Mouse (Mus musculus) kidney, embryonic 15.5 days (tissue): ENCODE data around the gene Ssrp1. TPM values are rescaled to one million over a fixed set of nuclear protein-coding genes. Genes with fewer than 3 reads are reported as not detected.

Source experiments
- ATAC-seq: fragments of 200-750 bp; cut with Nextera tagmentation; replicated peaks from 2 replicates; pipeline ENCODE4 v1.8.0; 2017; ENCODE audit warnings: moderate TSS enrichment; ENCODE audit not compliant: low FRiP score
- H3K27ac ChIP-seq: fragments of 300-500 bp; sonication (generic); 2 replicates; pipeline ENCODE4 v1.5.1; 2015; ENCODE audit warnings: mild to moderate bottlenecking, inconsistent platforms
- H3K27me3 ChIP-seq: fragments of 300-500 bp; sonication (generic); 2 replicates; pipeline ENCODE4 v1.6.1; 2015; ENCODE audit warnings: inconsistent platforms
- H3K36me3 ChIP-seq: fragments of 300-500 bp; sonication (generic); 2 replicates; pipeline ENCODE4 v1.6.1; 2015; ENCODE audit warnings: inconsistent platforms
- H3K4me1 ChIP-seq: fragments of 300-500 bp; sonication (generic); 2 replicates; pipeline ENCODE4 v1.6.1; 2015; ENCODE audit warnings: inconsistent platforms
- H3K4me2 ChIP-seq: fragments of 300-500 bp; sonication (generic); 2 replicates; pipeline ENCODE4 v1.6.1; 2015; ENCODE audit warnings: moderate library complexity, mild to moderate bottlenecking, inconsistent platforms
- H3K4me3 ChIP-seq: fragments of 300-500 bp; sonication (generic); replicated peaks from 2 replicates; pipeline ENCODE4 v1.5.1; 2015; ENCODE audit warnings: mild to moderate bottlenecking, inconsistent platforms
- H3K9ac ChIP-seq: fragments of 300-500 bp; sonication (generic); 2 replicates; pipeline ENCODE4 v1.6.1; 2015; ENCODE audit warnings: mild to moderate bottlenecking, inconsistent platforms
- H3K9me3 ChIP-seq: fragments of 300-500 bp; sonication (generic); replicated peaks from 2 replicates; pipeline ENCODE4 v1.6.1; 2016; ENCODE audit warnings: inconsistent platforms
- WGBS: fragments of 180-500 bp; shearing (Covaris S2); methylation state at CpG from one replicate; pipeline ENCODE4 v1.1.7; 2015; ENCODE audit warnings: mixed read lengths; 5-methylcytosine and 5-hydroxymethylcytosine counted together
- polyA plus RNA-seq: library from polyadenylated mRNA; unstranded; fragments of >200 nt; fragmentation: Nextera tagmentation; extraction: Ambion mirVana; gene quantifications from 2 replicates; pipeline ENCODE4 v1.2.1, GENCODE M21; 2015

Ssrp1 gene
- polyA plus RNA-seq = 299 and 307 TPM in 2 replicates

DNA sequence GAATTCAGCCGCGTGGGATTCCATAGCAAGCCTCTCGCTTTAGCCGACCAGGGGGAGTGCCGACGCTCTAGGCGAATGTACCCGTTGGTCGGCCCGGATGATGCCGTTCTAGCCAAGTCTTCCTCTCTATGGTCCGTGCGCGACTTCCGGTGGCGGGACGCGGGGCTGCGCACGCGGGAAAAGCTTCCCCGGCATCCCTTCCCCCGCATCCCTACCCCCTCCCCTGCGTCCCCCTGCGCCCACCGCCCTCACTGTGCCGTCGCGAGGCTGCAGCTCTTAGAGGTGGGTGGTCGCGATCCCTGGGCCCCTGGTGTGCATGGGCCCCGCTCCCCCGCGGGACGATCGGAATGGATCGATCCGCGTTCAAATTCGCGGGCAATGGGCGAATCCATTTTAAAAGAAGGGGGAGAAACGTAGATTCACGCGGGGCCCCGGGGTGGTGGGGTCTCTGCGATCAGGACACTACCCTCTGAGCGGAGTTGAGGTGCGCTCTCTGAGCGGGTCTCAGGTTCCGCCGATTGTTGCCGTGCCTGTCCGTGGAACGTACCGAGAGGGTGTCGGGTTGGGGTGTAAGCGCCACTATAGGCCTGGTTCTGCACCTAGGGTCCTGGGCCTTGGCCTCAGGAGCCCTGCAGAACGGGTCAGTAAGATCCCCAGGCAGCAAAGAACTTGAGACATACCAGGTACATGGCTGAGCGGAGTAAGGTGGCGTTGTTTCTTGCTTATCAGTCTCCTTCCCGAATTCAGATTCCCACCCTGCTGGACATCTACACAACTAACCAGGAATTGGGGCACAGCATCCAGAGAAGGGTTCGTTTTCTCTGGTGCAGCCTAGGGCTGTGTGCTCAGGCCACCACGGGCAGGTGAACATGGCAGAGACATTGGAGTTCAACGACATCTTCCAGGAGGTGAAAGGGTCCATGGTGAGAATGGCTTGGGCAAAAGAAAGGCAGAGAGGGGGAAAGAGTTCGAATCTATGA is at the start of gene Ssrp1, which contains the start of gene P2rx3:
Ssrp1 (plus strand) TSS at position 188 of the 980 bp plus-strand sequence.
P2rx3 (minus strand) TSS at position 416 of the 980 bp plus-strand sequence.
- Histone ChIP-seq H3K4me1 (peaks cover 14% of the 10 kb centered on the region), H3K27ac (peak within 1 kb of the TSS; percentile 84), H3K4me2 (peak within 1 kb of the TSS; percentile 72), H3K9ac (peak within 1 kb of the TSS; percentile 95), H3K36me3 (peaks cover 32% of the 10 kb centered on the region), H3K9me3 (no peaks in the 10 kb centered on the region), H3K27me3 (0 out of 2 replicates have a peak, but pooled peaks cover 3% of the 10 kb centered on the region), H3K4me3 (peak within 1 kb of the TSS; percentile 84)
- WGBS = under 1% methylated on average over 66 of the region's 66 CpGs
- ATAC-seq = peak; percentile 96

- no peaks in the 10 kb centered on the region for H3K9me3 ChIP-seq
- H3K9ac ChIP-seq = no peak within 1 kb of the TSS
- H3K4me3 ChIP-seq = no peak within 1 kb of the TSS
- no peaks in the 10 kb centered on the region for H3K4me1 ChIP-seq
- H3K36me3 ChIP-seq = no peaks in the 10 kb centered on the region
- no peaks in the 10 kb centered on the region for H3K27me3 ChIP-seq
- no peak within 1 kb of the TSS for H3K4me2 ChIP-seq
- ATAC-seq = no peak
- WGBS = 73% methylated on average over 1 of the region's 1 CpGs
- no peak within 1 kb of the TSS for H3K27ac ChIP-seq
Observed at GRCm38 (mm10) chr2:84987930-84988329, 49.1 kb upstream of the Ssrp1 start, which contains the start of gene Prg3. Gene Prg3 (plus strand): TSS chr2:84988215.

DNA sequence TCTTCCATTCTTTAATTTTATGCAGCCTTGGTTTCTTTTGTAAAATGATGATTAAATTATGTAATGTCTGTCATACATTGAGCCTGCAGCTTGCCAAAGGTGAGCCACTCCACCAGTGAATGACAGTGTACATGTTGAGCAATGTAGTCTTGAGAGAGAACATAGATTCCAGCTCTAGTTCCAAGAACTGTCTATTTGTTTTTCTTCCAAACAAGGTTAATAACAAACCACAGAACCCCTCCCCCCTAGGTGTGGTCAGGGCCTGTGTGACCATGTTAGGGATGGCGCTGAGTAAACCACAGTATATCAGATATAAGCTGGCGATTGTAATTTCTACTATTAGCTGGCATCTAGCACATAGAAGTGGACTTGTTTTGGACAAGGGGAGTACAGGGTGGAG is 40.7 kb upstream of the Ssrp1 start:
- H3K4me2 ChIP-seq = no peak overlapping the region
- H3K36me3 ChIP-seq = no peaks in the 10 kb centered on the region
- WGBS = 92% methylated on average over 2 of the region's 2 CpGs
- H3K27ac ChIP-seq = no peak overlapping the region
- ATAC-seq = no peak
- H3K4me1 ChIP-seq = no peaks in the 10 kb centered on the region
- H3K9me3 ChIP-seq = no peaks in the 10 kb centered on the region
- no peaks in the 10 kb centered on the region for H3K27me3 ChIP-seq
- no peak overlapping the region for H3K4me3 ChIP-seq
- H3K9ac ChIP-seq = no peak overlapping the region

DNA sequence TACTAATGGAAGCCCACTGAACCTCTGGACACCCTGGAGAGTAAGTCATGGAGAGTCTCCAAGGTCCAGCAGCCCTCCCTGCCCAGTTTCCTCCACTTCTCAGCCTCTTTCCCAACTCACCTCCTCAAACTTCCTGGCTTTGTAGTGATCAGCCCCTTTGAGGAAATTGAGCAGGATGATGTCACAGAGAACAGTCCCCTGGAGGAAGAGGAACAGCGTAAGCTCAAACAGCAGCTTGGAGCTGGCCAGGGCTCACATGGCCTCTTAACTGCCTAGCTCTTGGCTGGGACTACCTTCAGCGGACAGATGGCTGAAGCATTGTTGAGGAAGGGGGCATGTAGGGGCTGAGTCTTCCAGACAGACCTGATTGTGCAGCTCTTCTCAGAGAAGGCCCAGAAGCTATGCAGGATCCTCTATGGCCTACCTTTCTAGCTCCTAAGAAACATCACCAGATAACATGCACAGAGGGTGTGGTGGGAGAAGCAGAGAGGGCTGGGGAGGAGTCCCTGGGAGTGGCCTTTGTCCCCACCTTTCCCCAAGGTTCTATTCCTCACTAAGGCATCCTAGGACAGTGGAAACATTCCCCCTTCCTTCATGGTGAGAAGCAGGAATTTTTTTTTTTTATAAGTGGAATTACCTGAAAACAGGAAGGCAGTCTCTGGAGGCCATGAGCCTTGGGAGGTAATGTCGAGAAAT is 37.4 kb upstream of the Ssrp1 start:
- Histone ChIP-seq H3K27me3 (no peaks in the 10 kb centered on the region), H3K9me3 (no peaks in the 10 kb centered on the region), H3K27ac (peak overlapping the region; percentile 66), H3K9ac (no peak overlapping the region), H3K4me2 (no peak overlapping the region), H3K4me1 (no peaks in the 10 kb centered on the region), H3K36me3 (no peaks in the 10 kb centered on the region), H3K4me3 (no peak overlapping the region)
- WGBS = 69% methylated on average over 3 of the region's 3 CpGs
- ATAC-seq = no peak; the same call in 1 of the 2 replicates

DNA sequence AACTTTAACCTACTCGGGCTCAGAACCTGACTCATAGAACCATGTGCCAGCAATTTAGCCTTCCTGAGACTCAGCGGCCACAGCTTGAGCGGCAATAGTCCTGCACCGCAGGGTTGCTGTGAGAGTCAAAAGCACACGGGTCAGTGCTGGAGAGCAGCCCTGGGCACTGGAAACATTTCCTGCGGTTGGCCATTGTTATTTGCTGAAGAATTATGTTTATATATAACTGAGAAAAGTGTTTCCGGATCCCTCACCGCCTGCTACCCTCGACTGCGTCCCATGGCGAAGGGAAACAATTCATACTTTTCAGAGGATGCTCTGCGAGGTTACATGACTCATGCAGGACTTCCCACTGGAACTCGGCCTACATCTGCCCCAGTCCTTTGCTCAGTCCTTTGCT is 35.5 kb upstream of the Ssrp1 start:
- Histone ChIP-seq H3K4me2 (no peak overlapping the region), H3K27ac (no peak overlapping the region), H3K4me3 (no peak overlapping the region), H3K27me3 (no peaks in the 10 kb centered on the region), H3K36me3 (no peaks in the 10 kb centered on the region), H3K4me1 (no peaks in the 10 kb centered on the region), H3K9ac (no peak overlapping the region), H3K9me3 (no peaks in the 10 kb centered on the region)
- WGBS = 83% methylated on average over 13 of the region's 13 CpGs
- no peak for ATAC-seq

DNA sequence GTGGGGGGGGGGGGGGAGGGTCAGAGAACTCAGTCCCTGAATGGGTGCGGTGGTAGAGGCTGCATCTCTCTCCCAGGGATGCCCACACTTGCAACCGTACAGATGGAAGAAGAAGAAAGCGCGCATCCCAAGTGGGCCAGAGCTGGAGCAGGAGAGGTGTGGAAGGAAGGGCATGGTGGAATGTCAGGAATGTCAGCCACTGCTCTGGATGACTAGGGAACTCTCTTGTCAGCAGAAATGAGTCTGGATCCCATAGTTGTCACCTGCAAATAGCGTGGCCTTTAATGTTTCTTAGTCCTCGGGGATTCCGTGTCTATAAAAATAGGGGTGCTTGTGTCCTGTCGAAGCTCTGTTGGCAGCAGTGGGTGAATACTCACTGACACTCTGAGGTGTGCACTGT is 34.5 kb upstream of the Ssrp1 start:
- H3K4me2 ChIP-seq = no peak overlapping the region
- no peak overlapping the region for H3K27ac ChIP-seq
- ATAC-seq = no peak
- no peaks in the 10 kb centered on the region for H3K4me1 ChIP-seq
- H3K4me3 ChIP-seq = no peak overlapping the region
- WGBS = 76% methylated on average over 8 of the region's 8 CpGs
- H3K9ac ChIP-seq = no peak overlapping the region
- H3K27me3 ChIP-seq = no peaks in the 10 kb centered on the region
- no peaks in the 10 kb centered on the region for H3K36me3 ChIP-seq
- H3K9me3 ChIP-seq = no peaks in the 10 kb centered on the region

DNA sequence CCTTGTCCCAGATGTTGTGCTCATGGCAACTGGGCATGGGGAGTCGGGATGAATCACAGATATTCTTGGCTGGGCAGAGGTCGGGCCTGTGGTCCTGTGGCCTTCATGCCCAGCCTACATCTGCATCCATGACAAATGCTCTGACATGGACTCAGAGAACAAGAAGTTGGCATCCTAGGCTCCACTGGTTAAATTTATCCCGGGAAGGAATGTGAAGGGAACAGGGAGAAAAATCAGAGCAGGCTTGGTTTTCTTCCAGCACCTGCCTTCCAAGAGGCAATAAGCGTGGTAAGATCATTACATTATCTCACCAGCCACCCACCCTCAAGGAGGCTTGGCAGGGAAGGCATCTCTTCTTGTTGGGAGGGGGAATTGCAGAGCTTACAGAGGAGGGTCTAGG is 32.7 kb upstream of the Ssrp1 start:
- ATAC-seq = no peak
- Histone ChIP-seq H3K27me3 (no peaks in the 10 kb centered on the region), H3K9ac (no peak overlapping the region), H3K27ac (no peak overlapping the region), H3K4me2 (no peak overlapping the region), H3K4me1 (no peaks in the 10 kb centered on the region), H3K9me3 (no peaks in the 10 kb centered on the region), H3K36me3 (no peaks in the 10 kb centered on the region), H3K4me3 (no peak overlapping the region)
- WGBS = 89% methylated on average over 4 of the region's 4 CpGs

GRCm38 (mm10) chr2:85006600-85006999 is 30.4 kb upstream of the Ssrp1 start:
- 78% methylated on average over 7 of the region's 7 CpGs for WGBS
- no peak overlapping the region for H3K4me3 ChIP-seq
- ATAC-seq = no peak

GRCm38 (mm10) chr2:85007729-85008128 is 29.3 kb upstream of the Ssrp1 start:
- no peak overlapping the region for H3K4me3 ChIP-seq
- H3K27ac ChIP-seq = no peak overlapping the region
- no peaks in the 10 kb centered on the region for H3K36me3 ChIP-seq
- no peak overlapping the region for H3K9ac ChIP-seq
- H3K4me2 ChIP-seq = no peak overlapping the region
- H3K9me3 ChIP-seq = no peaks in the 10 kb centered on the region
- no peaks in the 10 kb centered on the region for H3K27me3 ChIP-seq
- ATAC-seq = no peak
- H3K4me1 ChIP-seq = peaks cover 11% of the 10 kb centered on the region
- 29% methylated on average over 4 of the region's 4 CpGs for WGBS

More at GRCm38 (mm10) chr2:85006600-85006999, 30.4 kb upstream of the Ssrp1 start:
- Histone ChIP-seq H3K9ac (no peak overlapping the region), H3K9me3 (no peaks in the 10 kb centered on the region), H3K4me2 (no peak overlapping the region), H3K27me3 (no peaks in the 10 kb centered on the region), H3K27ac (no peak overlapping the region), H3K4me1 (peaks cover 4% of the 10 kb centered on the region; the same call in 1 of the 2 replicates), H3K36me3 (no peaks in the 10 kb centered on the region)

- Histone ChIP-seq H3K27ac (no peak overlapping the region), H3K27me3 (no peaks in the 10 kb centered on the region), H3K4me2 (no peak overlapping the region), H3K36me3 (no peaks in the 10 kb centered on the region), H3K4me3 (no peak overlapping the region), H3K9ac (no peak overlapping the region), H3K9me3 (no peaks in the 10 kb centered on the region), H3K4me1 (peaks cover 11% of the 10 kb centered on the region)
- no peak for ATAC-seq
- 63% methylated on average over 2 of the region's 2 CpGs for WGBS
Observed at GRCm38 (mm10) chr2:85009212-85009611, 27.8 kb upstream of the Ssrp1 start.

- H3K36me3 ChIP-seq = no peaks in the 10 kb centered on the region
- H3K9me3 ChIP-seq = no peaks in the 10 kb centered on the region
- no peaks in the 10 kb centered on the region for H3K27me3 ChIP-seq
- peak overlapping the region; percentile 25; the same call in 1 of the 2 replicates for H3K27ac ChIP-seq
- H3K4me2 ChIP-seq = no peak overlapping the region
- no peak overlapping the region for H3K4me3 ChIP-seq
- WGBS = 36% methylated on average over 9 of the region's 9 CpGs
- H3K9ac ChIP-seq = no peak overlapping the region
- peaks cover 11% of the 10 kb centered on the region for H3K4me1 ChIP-seq
- peak; percentile 88 for ATAC-seq
Observed at GRCm38 (mm10) chr2:85011906-85012604, 25.0 kb upstream of the Ssrp1 start.
